ENCODE assay signal across 8 mouse cellular contexts in the genomic region with DNA sequence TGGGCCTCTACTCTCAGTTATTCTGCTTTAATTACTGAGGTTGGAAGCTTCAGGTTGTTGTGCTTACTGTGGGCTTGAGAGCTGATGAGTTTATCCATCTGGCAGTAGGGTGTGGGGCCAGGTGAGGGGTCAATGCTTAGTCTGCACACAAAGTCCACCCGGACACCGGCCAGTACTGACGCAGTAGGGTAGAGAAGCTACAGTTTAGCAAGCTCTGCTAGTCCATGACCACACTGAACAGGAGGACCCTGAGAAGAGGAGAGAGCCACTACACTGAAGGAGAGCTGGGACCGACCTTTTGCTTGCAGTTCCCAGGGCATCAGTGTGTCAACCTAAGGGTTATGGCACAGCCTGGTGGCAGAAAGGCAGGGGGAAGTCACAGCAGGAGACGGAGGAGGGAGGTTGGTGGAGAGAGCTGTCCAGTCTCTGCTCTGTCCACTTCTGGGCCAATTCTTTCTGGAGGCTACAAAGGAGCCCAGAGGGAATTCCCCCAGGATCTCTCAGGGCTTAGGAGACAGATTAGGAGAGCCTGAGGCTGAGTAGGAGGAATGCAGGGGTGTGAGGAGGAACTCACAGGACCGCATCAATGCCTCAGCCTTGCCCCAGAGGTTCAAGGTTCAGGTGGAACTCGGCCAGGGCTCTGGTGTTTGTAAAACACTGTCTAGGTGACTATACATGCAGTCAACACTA. TPM values are rescaled to one million over a fixed set of nuclear protein-coding genes. Genes with fewer than 3 reads are reported as not detected.
A peak's percentile ranks its signal among the peaks of the same experiment; 100 is the strongest.
DNase-seq lines count a peak whose midpoint lies in the region; ATAC-seq and TF ChIP-seq lines count a peak whose summit lies in the region.
"Had no signal": no experiment of that assay in that cellular context is flagged by ENCODE, and none has a peak within 500 bp of the region (broad histone marks: within the 10 kb centered on the region; RNA-seq: fewer than 3 reads in every experiment).

No protein-coding gene starts in this region.

- peaks cover 13% of the 10 kb centered on the region for H3K4me1 ChIP-seq in hindbrain, embryonic 10.5 days (replicated peaks)
- peaks cover 6% of the 10 kb centered on the region; the same call in 1 of the 2 replicates for H3K4me1 ChIP-seq in hindbrain, embryonic 16.5 days (ENCODE audit: control insufficient read depth, insufficient read depth, low read depth, low read length)
- H3K4me1 ChIP-seq in liver, embryonic 14.5 days (replicated peaks; ENCODE audit: control insufficient read depth in 2 of 2, insufficient read depth in 2 of 2, low read length in 1 of 2), result peaks cover 0 to 9% of the 10 kb centered on the region in 2 experiments; a peak in 1 of 4 replicates

- no peak overlapping the region for H3K4me2 ChIP-seq in hindbrain, embryonic 16.5 days (ENCODE audit: low read length)
- no peak overlapping the region for H3K4me2 ChIP-seq in liver, embryonic 14.5 days (ENCODE audit: low read depth)

- no peaks in the 10 kb centered on the region for H3K9me3 ChIP-seq in hindbrain, embryonic 10.5 days
- H3K9me3 ChIP-seq in hindbrain, embryonic 16.5 days (ENCODE audit: control insufficient read depth, low read length), result no peaks in the 10 kb centered on the region
- H3K9me3 ChIP-seq in liver, embryonic 14.5 days (ENCODE audit: control insufficient read depth, low read length), result no peaks in the 10 kb centered on the region

- peak; percentile 47; the same call in 1 of the 2 replicates for TF ChIP-seq CTCF in liver, embryonic 14.5 days (IDR thresholded peaks at IDR 0.05; ENCODE audit: low read depth)

- no peak for TF ChIP-seq EP300 in liver, embryonic 14.5 days (IDR thresholded peaks at IDR 0.05; ENCODE audit: low read depth)

- 76% methylated on average over 7 of the region's 7 CpGs for WGBS in hindbrain, embryonic 10.5 days
- 74% methylated on average over 7 of the region's 7 CpGs for WGBS in hindbrain, embryonic 16.5 days
- 47% methylated on average over 7 of the region's 7 CpGs for WGBS in liver, embryonic 14.5 days (ENCODE audit: insufficient replicate concordance)

- H3K9ac ChIP-seq in hindbrain, embryonic 16.5 days (ENCODE audit: low read depth, low read length), result no peak overlapping the region
- no peak overlapping the region for H3K9ac ChIP-seq in liver, embryonic 14.5 days (replicated peaks)

- peaks cover 2% of the 10 kb centered on the region; the same call in 1 of the 2 replicates for H3K27me3 ChIP-seq in hindbrain, embryonic 10.5 days (ENCODE audit: insufficient read depth, poor library complexity, severe bottlenecking)
- H3K27me3 ChIP-seq in hindbrain, embryonic 16.5 days (replicated peaks; ENCODE audit: control insufficient read depth, insufficient read depth, low read length), result no peaks in the 10 kb centered on the region
- no peaks in the 10 kb centered on the region for H3K27me3 ChIP-seq in liver, embryonic 14.5 days (ENCODE audit: control insufficient read depth, insufficient read depth, low read length)

- no peaks in the 10 kb centered on the region for H3K36me3 ChIP-seq in hindbrain, embryonic 10.5 days
- no peaks in the 10 kb centered on the region for H3K36me3 ChIP-seq in hindbrain, embryonic 16.5 days (ENCODE audit: control insufficient read depth, insufficient read depth, low read length)
- no peaks in the 10 kb centered on the region for H3K36me3 ChIP-seq in liver, embryonic 14.5 days (replicated peaks; ENCODE audit: control insufficient read depth, insufficient read depth, low read depth)

- DNase-seq in hindbrain, embryonic 10.5 days (ENCODE audit: low spot score), result no peak
- DNase-seq in adipocyte (ENCODE audit: low spot score), result peak; percentile 75
- DNase-seq in kidney, adult 18-20 months, result peak; percentile 83
- DNase-seq in liver, embryonic 14.5 days (ENCODE audit: low read depth in 3 of 3, low spot score in 3 of 3), result no peak
- DNase-seq in right cerebral cortex, adult 18-20 months, result no peak
- DNase-seq in layer of hippocampus, postnatal 10 days (ENCODE audit: low spot score in 2 of 2), result no peak
- DNase-seq: cerebellum, adult 11 months had no signal

- peak overlapping the region; percentile 35; the same call in 1 of the 2 replicates for H3K27ac ChIP-seq in hindbrain, embryonic 10.5 days
- H3K27ac ChIP-seq in hindbrain, embryonic 16.5 days (ENCODE audit: low read depth, low read length), result no peak overlapping the region
- no peak overlapping the region for H3K27ac ChIP-seq in liver, embryonic 14.5 days

- H3K4me3 ChIP-seq in hindbrain, embryonic 10.5 days, result no peak overlapping the region
- H3K4me3 ChIP-seq in hindbrain, embryonic 16.5 days (ENCODE audit: low read length), result no peak overlapping the region
- H3K4me3 ChIP-seq in liver, embryonic 14.5 days (ENCODE audit: insufficient read depth in 1 of 2, low read depth in 2 of 2, low read length in 2 of 2), result no peak overlapping the region

- no peak for ATAC-seq in hindbrain, embryonic 16.5 days
- ATAC-seq in liver, embryonic 14.5 days (ENCODE audit: insufficient read depth), result peak; percentile 61; the same call in 1 of the 2 replicates

RNA-seq across cellular contexts. Expression of a gene that starts 43.5 kb away (rescaled TPM):
- polyA plus RNA-seq in hindbrain, embryonic 10.5 days (2016; fragmentation: Nextera tagmentation; extraction: Ambion mirVana), result 11.8 and 15.5 TPM in 2 replicates
- 44.2 and 44.6 TPM in 2 replicates for polyA plus RNA-seq in hindbrain, embryonic 16.5 days (2015; fragmentation: Nextera tagmentation; extraction: Ambion mirVana)
- polyA plus RNA-seq in liver, embryonic 14.5 days (2012; rRNA removed), result 0.15 and 0.19 TPM in 2 replicates
- polyA plus RNA-seq in liver, embryonic 14.5 days (2014; fragmentation: Nextera tagmentation; extraction: Ambion mirVana), result 0.06 and 0.23 TPM in 2 replicates
- total RNA-seq in layer of hippocampus, postnatal 10 days (2021), result 10 to 100 TPM; 39.3 to 40.3 TPM

RNA-seq across cellular contexts. Expression of a gene that starts 53.6 kb away (rescaled TPM):
- polyA plus RNA-seq in hindbrain, embryonic 10.5 days (2016; fragmentation: Nextera tagmentation; extraction: Ambion mirVana), result 5.6 and 7.6 TPM in 2 replicates
- 8.9 and 10.5 TPM in 2 replicates for polyA plus RNA-seq in hindbrain, embryonic 16.5 days (2015; fragmentation: Nextera tagmentation; extraction: Ambion mirVana)
- polyA plus RNA-seq in liver, embryonic 14.5 days (2012; rRNA removed), result 54.9 and 57.0 TPM in 2 replicates
- 65.5 and 71.8 TPM in 2 replicates for polyA plus RNA-seq in liver, embryonic 14.5 days (2014; fragmentation: Nextera tagmentation; extraction: Ambion mirVana)
- total RNA-seq in layer of hippocampus, postnatal 10 days (2021), result 1 to 10 TPM; 6.7 to 9.3 TPM

Comparison
In these comparisons a context has a peak if more than half of its experiments do, and no peak if none do; other contexts are left out.
1. DNase-seq: peak in adipocyte (single experiment) and kidney, adult 18-20 months (single experiment); none in hindbrain, embryonic 10.5 days (single experiment), liver, embryonic 14.5 days (0 of 3), right cerebral cortex, adult 18-20 months (single experiment) and layer of hippocampus, postnatal 10 days (0 of 2).
2. RNA of a gene that starts 43.5 kb away (polyA plus RNA-seq): 44.2 to 44.6 TPM in hindbrain, embryonic 16.5 days and 11.8 to 15.5 TPM in hindbrain, embryonic 10.5 days; 0.06 to 0.23 TPM in liver, embryonic 14.5 days; every median in the first group is over 10 times any median in the second.